Mouse (Mus musculus) spleen, adult 18-20 months (tissue): ENCODE results near the gene Zfyve28.
A peak's percentile ranks its signal among the peaks of the same experiment; 100 is the strongest.

ENCODE experiments used
- DNase-seq, 2 experiments: peaks; one replicate each; pipeline ENCODE4 v3.0.0; 2022; ENCODE audit warnings: mixed read lengths in 2 of 2

The Zfyve28 gene

GRCm38 (mm10) chr5:34288154-34288716, at the start of gene Zfyve28, which contains the start of gene Cfap99:
Gene Zfyve28 (minus strand): TSS chr5:34288449.
Gene Cfap99 (plus strand): TSS chr5:34288600.
- peak; percentile 7 to 9 for DNase-seq

- DNase-seq, result peak; percentile 48 to 59
Measured at GRCm38 (mm10) chr5:34336775-34337450, 48.7 kb upstream of the Zfyve28 start.

DNA sequence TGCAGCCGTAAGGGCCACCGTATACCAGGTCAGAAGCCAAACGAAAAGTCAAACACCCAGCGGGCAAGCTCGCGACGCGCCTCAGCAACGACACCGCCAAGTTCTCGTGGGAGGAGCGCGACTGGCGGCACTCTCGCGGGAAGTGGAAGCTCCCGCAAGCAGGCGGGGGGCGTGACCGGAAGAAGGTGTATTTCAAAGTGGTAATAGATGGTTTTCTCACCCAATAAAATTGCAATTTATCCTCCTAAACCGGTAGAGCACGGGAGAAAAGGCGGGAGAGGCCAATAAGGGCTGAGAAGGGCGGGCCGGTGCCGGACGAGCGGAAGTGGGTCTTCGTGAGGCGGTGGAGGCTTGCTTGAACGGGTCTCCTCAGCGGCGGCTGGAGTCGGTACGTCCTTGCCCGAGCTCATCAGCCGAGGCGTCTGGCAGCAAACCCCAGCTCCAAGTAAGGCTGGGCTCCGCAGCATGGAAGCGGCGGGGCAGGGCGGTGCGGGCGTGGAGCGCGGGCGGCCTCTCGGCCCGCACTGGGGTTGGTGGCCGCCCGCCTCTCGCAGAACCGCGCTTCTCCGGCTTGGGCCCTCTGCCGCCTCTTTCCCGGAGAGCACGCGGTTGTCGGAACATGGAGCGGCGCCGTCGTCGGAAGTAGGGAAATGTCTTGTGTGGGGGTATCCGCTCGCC, 48.0 kb upstream of the Zfyve28 start, which contains the start of gene Rnf4:
Gene Rnf4 (plus strand): TSS at position 193 of the 678 bp plus-strand sequence.
- DNase-seq, result peak; percentile 95 to 98

DNA sequence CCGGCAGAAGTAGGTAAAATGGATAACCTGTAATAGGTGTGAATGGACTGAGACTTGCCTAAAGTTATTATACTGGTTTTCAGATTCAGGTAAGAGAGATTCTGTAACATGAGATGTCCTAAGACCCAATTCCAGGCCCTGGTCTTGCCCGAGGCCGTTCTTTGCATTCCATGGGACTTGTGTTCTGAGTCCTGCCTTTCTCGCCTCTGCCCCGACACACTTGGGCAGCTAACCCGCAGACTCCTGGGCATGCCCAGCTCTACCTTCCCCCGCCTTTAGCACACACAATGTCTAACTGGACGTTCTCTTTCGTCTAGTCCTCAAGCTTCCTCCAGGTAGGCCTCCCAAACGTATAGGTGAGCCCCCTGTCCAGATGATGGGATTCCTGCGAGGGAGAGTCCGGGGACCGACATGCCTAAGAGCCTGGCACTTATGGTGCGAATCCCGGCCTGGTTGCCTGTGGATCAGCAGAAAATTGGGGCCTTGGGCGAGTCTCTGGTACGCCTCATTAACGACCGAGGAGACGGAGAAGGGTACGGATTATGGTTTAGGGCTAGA, 47.4 kb upstream of the Zfyve28 start:
- no peak for DNase-seq

GRCm38 (mm10) chr5:34334081-34334480, 45.8 kb upstream of the Zfyve28 start:
- no peak for DNase-seq

GRCm38 (mm10) chr5:34330136-34330535, 41.9 kb upstream of the Zfyve28 start:
- DNase-seq, result no peak

- DNase-seq, result peak in 1 of 2 experiments; percentile 10
Measured at GRCm38 (mm10) chr5:34326875-34327576, 38.8 kb upstream of the Zfyve28 start.

DNA sequence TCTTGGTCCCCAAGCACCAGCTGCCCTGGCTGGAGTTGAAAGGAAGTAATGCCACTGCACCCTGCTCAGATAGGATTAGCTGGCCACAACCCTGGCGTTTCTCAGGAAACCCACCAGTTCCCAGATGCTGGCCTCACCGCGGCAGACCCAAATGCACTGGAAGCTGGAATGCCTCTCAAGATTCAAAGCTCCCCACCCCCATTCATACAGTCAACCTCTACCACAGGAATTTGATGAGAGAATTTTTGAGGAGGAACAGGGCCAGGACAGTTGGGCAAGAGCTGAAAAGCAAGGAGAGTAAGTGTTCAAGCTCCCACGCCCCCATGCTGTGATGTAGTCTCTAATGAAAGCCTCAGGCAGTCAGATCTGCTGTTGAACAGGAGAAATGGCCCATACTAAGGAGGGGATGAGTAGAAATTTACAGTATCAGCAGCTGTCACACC, 38.0 kb upstream of the Zfyve28 start:
- no peak for DNase-seq

- DNase-seq, result no peak
Measured at GRCm38 (mm10) chr5:34325286-34325685, 37.0 kb upstream of the Zfyve28 start.

DNA sequence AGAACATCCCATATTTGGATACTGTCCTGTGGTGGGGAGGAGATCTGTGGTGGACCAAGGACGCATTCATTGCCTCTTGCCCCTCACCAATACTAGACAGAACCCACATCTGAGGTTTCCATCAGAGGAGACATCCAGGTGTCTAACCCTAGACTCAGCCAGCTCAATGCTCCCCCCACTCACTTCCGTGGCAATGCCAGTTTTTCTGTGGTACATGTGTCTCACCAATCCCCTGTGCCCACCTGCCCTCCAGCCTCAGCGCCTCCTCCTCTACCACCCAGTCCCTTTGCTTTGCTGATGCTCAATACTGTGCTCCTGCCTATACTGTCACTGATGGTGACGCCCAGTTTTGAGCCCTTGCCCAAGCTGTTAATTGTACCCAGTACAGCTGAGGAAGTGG, 33.0 kb upstream of the Zfyve28 start:
- no peak for DNase-seq

- DNase-seq, result no peak
Measured at GRCm38 (mm10) chr5:34319491-34320034, 31.3 kb upstream of the Zfyve28 start.

DNA sequence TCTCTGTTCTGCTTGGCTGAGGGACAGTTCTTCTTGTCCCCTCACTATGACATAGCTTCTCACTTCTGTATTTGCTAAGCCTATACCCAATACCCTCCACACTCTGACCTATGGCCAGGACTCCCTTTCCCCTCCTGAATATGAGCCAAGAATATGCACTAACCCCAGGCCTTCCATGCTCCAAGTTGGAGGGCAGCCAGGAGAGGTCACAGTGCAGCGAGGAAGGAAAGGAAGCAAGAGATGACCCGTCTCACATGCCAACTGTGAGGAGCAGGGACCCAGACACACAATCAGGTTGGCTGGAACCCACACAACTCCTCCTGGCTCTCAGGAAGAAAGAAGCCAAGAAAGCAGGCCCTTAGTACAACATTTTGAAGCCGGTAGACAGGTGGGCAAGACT, 20.8 kb upstream of the Zfyve28 start:
- DNase-seq, result no peak

GRCm38 (mm10) chr5:34302377-34302776, 14.1 kb upstream of the Zfyve28 start:
- DNase-seq, result no peak

GRCm38 (mm10) chr5:34298937-34299535, 10.8 kb upstream of the Zfyve28 start:
- no peak for DNase-seq

DNA sequence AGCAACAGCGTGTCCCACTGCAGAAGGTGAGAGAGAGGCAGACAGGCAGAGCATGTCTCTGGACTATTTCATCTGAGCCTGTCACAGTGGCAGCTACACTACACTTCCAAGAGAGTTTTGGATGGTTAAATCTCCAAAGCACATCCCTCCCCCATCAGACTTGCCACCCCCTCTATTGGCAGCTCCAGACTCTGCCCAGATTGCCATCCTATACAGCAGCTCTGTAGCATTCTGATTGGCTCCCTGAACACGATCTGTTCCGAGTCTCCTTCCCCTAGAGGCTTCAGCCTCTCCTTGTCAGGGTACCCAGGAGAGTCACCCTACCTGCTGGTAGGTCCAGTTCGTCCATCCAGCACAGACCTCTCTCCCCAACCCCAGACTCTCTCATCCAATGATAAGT, 9.8 kb upstream of the Zfyve28 start:
- DNase-seq, result no peak

DNA sequence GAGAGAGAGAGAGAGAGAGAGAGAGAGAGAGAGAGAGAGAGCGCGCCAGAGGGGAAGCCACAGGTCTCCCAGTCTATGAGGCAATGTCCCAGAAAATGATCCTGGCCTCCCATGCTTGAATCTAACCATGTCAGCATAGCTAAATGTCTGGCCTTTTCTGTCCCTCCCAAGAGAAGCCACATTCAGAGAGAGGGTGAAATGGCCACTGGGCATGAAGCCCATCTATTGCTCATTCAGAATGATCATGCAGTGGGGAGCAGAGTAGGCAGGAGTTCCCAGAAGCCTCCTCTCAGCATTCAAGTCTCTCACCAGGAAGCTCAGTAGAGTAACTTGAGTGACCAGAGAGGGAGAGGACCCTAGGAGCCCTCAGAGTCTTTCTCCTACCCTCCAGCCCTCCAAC, 6.9 kb upstream of the Zfyve28 start:
- no peak for DNase-seq

DNA sequence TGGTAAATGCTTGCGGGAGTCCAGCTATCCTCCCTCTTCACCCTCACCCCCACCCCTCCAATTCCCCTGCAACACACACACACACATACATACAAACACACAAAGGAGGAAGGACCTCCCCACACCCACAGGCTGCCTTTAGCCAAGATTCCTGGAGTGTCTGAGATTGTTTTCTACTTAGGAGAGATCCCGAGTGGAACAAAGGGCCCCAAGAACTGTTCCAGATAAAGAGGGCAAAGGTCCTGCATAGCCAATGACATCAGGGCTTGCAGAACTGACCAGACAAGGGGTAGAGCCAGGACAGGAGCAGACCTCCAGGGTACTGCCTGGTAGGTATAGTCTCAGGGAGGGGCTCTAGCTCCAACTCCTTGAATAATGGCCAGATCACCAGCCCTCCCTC, 6.4 kb upstream of the Zfyve28 start:
- no peak for DNase-seq

DNA sequence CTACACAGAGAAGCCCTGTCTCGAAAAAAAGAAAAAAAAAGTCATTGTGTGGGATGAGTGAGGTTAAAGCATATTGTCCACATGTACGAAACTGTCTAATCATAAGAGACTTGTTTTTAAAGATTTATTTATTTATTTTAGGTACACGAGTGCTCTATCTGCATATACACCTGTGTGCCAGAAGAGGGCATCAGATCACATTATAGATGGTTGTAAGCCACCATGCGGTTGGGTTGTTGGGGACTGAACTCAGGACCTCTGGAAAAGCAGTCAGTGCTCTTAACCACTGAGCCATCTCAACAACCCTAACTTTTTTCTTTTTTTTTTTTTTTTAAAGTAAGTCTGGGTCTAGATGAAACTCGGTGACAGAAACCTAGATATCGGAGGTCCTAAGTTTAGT, 5.1 kb upstream of the Zfyve28 start:
- no peak for DNase-seq

- no peak for DNase-seq
Measured at GRCm38 (mm10) chr5:34289286-34289685, 1.0 kb upstream of the Zfyve28 start.

GRCm38 (mm10) chr5:34287838-34288145, 457 bp downstream of the Zfyve28 start:
- no peak for DNase-seq

DNA sequence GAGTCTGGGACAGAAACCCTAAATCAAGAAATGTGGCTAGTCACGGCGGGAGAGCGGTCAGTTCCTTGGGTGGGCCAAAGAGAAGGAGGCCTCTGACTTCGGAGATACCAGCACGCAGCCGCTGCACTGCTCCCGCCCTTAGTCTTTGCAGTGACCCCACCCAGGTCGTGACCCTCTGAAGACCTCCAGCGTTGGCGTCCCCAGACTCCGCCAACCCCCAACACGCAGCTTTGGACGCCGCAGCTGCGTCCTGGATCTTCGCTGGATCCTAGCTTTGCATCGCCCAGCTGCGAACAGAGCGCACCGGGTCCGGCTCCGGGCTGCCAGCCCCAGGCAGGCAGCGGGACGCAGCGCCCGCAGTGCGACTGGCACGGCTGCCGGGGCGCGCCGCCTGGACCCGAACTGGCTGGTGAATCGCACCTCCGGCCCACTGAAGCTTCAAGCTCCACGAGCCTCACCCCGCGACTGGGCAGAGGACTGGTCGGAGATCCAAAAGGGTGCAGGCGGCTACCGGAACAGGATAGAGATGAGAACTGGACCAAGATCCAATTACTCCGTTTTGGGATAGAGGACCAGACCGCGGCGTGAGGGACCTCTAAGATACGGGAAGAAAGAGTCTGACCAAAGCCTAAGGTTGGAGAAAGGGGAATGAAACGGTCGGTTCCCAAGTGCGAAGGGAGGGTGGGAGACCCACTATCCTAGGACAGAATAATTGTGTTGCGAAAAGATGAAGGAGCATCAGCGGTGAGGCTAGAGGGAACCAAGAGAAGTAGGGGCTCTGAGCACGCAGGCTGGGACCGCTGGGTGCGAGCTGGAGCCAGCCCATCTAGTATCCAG, 1.0 kb downstream of the Zfyve28 start:
- no peak for DNase-seq

- no peak for DNase-seq
Measured at GRCm38 (mm10) chr5:34286516-34286915, 1.7 kb downstream of the Zfyve28 start.
